Mouse (Mus musculus): ENCODE measurements around the gene Lta. TPM values are rescaled to one million over a fixed set of nuclear protein-coding genes. Genes with fewer than 3 reads are reported as not detected.

Lta gene
- total and polyA plus RNA-seq, 3 experiments: 0.12 to 0.23 TPM; not detected in 1

DNA sequence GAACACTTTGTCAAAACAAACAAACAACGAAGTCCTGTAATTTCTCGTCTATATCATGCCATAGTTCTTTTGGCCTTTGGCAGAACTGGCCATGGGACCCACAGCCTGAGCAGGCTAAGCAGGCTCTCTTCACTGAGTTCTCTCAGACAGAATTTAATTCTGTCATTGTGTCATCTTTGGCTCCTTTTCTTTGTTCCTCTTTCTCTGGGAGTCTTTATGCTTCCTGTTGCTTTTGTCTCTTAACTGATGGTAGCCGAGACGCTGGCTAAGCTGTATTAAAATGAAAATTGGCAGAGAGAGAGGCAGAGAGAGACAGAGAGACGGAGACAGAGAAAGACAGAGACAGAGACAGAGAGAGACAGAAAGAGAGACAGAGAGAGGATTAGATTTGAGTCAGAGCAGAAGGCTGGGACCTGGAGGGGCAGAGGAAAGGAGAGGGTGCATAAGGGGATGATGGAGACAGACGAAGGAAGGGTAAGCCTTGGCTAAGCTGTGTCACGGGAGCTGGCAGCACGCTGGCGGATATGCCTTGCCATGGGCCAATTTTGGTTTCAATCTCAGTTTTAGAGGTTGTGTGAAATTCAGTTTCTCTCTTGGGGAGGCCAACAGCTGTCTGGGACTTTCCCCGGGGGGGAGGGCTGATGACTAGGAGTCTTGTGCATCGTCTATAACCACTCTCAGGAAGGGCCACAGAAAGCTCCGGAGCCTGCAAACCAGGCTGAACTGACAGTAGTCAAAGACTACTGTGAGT lies 4.8 kb upstream of the Lta start:
- Histone ChIP-seq H3K27me3 (ENCODE audit: control insufficient read depth, insufficient read depth, low read length) (no peaks in the 10 kb centered on the region), H3K36me3 (ENCODE audit: control insufficient read depth, insufficient read depth, low read length) (no peaks in the 10 kb centered on the region), H3K9ac (ENCODE audit: low read depth, low read length) (no peak overlapping the region), H3K79me2 (replicated peaks; ENCODE audit: control insufficient read depth, insufficient read depth, low read length) (no peaks in the 10 kb centered on the region), H3K4me1 (ENCODE audit: control insufficient read depth, insufficient read depth, low read length) (peaks cover 2% of the 10 kb centered on the region), H3K27ac (peak overlapping the region; percentile 6; the same call in 1 of the 2 replicates), H3K4me3 (no peak overlapping the region)
- 46% methylated on average over 12 of the region's 12 CpGs for WGBS
- DNase-seq: peak; percentile 33 to 60
- intact Hi-C loops (cut with DNase I): no loop called here
- TF ChIP-seq POLR2A (IDR thresholded peaks at IDR 0.05; ENCODE audit: insufficient read depth, low read depth, low read length): no peak
- no peak for TF ChIP-seq EP300 (IDR thresholded peaks at IDR 0.05; ENCODE audit: insufficient read depth, low read depth, low read length)
- no peak for TF ChIP-seq CTCF (IDR thresholded peaks at IDR 0.05)

DNA sequence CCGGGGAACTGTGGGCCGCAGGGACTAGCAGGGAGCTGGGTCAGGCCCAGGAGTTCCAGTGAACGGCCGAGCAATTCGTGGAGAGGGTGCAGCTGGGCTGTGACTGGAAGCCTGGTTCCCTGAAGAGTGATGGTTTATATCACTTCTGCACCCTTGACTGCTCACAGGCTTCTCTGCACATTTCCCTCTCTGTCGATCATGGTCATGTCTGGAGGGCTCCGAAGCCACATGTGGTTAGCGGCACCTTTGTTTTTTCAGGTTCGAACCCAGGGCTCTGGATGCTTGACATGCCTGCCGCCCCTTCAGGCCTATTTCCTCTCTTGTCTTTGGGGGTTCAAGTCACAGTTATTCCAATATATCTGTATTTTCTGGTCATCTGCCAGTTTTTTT lies 224 bp upstream of the Lta start:
- H3K27me3 ChIP-seq (ENCODE audit: control insufficient read depth, insufficient read depth, low read length): no peaks in the 10 kb centered on the region; the same call in 1 of the 2 replicates
- no peak overlapping the region for H3K4me3 ChIP-seq
- H3K4me1 ChIP-seq (ENCODE audit: control insufficient read depth, insufficient read depth, low read length): peaks cover 2% of the 10 kb centered on the region
- H3K27ac ChIP-seq: no peak overlapping the region
- no peak for DNase-seq
- WGBS: 70% methylated on average over 10 of the region's 10 CpGs
- no peaks in the 10 kb centered on the region for H3K79me2 ChIP-seq (replicated peaks; ENCODE audit: control insufficient read depth, insufficient read depth, low read length)
- H3K36me3 ChIP-seq (ENCODE audit: control insufficient read depth, insufficient read depth, low read length): no peaks in the 10 kb centered on the region
- TF ChIP-seq EP300 (IDR thresholded peaks at IDR 0.05; ENCODE audit: insufficient read depth, low read depth, low read length) (no peak), CTCF (IDR thresholded peaks at IDR 0.05) (no peak), POLR2A (IDR thresholded peaks at IDR 0.05; ENCODE audit: insufficient read depth, low read depth, low read length) (no peak)
- intact Hi-C loops (cut with DNase I): no loop called here
- no peak overlapping the region for H3K9ac ChIP-seq (ENCODE audit: low read depth, low read length)

DNA sequence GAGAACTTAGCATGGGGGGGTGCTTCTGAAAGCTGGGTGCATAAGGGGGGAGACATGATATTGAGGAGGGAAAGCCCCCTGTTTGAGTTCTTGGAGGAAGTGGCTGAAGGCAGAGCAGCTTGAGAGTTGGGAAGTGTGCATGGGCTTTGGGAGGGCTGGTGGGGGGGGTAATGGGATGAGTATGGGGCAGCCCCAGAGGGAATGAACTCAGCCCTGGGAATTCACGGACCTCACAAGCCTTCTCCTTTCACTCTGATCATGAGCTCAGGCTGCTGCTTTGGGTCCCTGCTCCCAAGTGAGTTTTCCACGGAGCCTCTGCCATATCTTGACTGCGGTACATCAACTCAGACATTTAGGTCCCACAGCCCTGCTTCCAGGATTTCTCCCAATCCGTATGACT lies 2.7 kb downstream of the Lta start:
- no peaks in the 10 kb centered on the region for H3K79me2 ChIP-seq (replicated peaks; ENCODE audit: control insufficient read depth, insufficient read depth, low read length)
- H3K4me3 ChIP-seq: no peak overlapping the region
- no peak overlapping the region for H3K9ac ChIP-seq (ENCODE audit: low read depth, low read length)
- 67% methylated on average over 4 of the region's 4 CpGs for WGBS
- intact Hi-C loops (cut with DNase I): no loop called here
- TF ChIP-seq EP300 (IDR thresholded peaks at IDR 0.05; ENCODE audit: insufficient read depth, low read depth, low read length): no peak
- no peak for TF ChIP-seq POLR2A (IDR thresholded peaks at IDR 0.05; ENCODE audit: insufficient read depth, low read depth, low read length)
- no peak for TF ChIP-seq CTCF (IDR thresholded peaks at IDR 0.05)
- no peak overlapping the region for H3K27ac ChIP-seq
- no peaks in the 10 kb centered on the region; the same call in 1 of the 2 replicates for H3K27me3 ChIP-seq (ENCODE audit: control insufficient read depth, insufficient read depth, low read length)
- peak in 1 of 2 experiments; percentile 2 for DNase-seq
- H3K36me3 ChIP-seq (ENCODE audit: control insufficient read depth, insufficient read depth, low read length): no peaks in the 10 kb centered on the region
- H3K4me1 ChIP-seq (ENCODE audit: control insufficient read depth, insufficient read depth, low read length): no peaks in the 10 kb centered on the region

DNA sequence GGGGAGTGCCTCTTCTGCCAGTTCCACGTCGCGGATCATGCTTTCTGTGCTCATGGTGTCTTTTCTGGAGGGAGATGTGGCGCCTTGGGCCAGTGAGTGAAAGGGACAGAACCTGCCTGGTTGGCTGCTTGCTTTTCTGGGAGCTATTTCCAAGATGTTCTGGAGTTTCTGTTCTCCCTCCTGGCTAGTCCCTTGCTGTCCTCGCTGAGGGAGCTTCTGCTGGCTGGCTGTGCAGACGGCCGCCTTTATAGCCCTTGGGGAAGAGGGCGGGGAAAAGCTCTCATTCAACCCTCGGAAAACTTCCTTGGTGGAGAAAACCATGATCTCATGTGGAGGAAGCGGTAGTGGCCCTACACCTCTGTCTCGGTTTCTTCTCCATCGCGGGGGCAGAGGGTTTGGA lies 3.4 kb downstream of the Lta start, which contains the start of gene Tnf:
TSS of gene Tnf (minus strand) at position 221 of the 400 bp plus-strand sequence.
- no peaks in the 10 kb centered on the region for H3K36me3 ChIP-seq (ENCODE audit: control insufficient read depth, insufficient read depth, low read length)
- no peaks in the 10 kb centered on the region; the same call in 1 of the 2 replicates for H3K27me3 ChIP-seq (ENCODE audit: control insufficient read depth, insufficient read depth, low read length)
- H3K79me2 ChIP-seq (replicated peaks; ENCODE audit: control insufficient read depth, insufficient read depth, low read length): no peaks in the 10 kb centered on the region
- no peaks in the 10 kb centered on the region for H3K4me1 ChIP-seq (ENCODE audit: control insufficient read depth, insufficient read depth, low read length)
- WGBS: 24% methylated on average over 13 of the region's 13 CpGs
- DNase-seq: peak; percentile 79
- TF ChIP-seq CTCF (IDR thresholded peaks at IDR 0.05) (no peak), EP300 (IDR thresholded peaks at IDR 0.05; ENCODE audit: insufficient read depth, low read depth, low read length) (no peak), POLR2A (IDR thresholded peaks at IDR 0.05; ENCODE audit: insufficient read depth, low read depth, low read length) (peak; percentile 92)
- H3K4me3 ChIP-seq: peak within 1 kb of the TSS; percentile 43
- H3K9ac ChIP-seq (ENCODE audit: low read depth, low read length): no peak within 1 kb of the TSS
- intact Hi-C loops (cut with DNase I): no loop called here
- peak within 1 kb of the TSS; percentile 63 for H3K27ac ChIP-seq

DNA sequence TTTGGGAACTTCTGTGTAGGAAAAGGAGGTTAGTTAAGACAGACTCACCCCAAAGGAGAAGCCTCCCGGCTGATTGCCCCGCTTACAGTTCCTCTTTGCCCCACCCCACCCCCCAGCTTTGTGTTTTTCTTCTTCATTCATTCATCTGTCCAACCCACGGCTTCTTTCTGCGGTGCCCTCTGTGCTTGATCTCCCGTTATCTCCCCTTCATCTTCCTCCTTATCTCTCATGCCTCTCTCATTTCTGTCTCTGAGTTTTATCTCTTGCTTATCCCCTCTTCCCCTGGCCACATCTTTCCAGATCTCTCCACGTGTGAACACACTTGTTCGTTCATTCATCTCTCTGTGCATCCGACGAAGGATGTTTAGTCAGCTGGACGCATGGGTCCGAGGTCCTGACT lies 4.0 kb downstream of the Lta start:
- DNase-seq: peak in 1 of 2 experiments; percentile 6
- no peaks in the 10 kb centered on the region for H3K36me3 ChIP-seq (ENCODE audit: control insufficient read depth, insufficient read depth, low read length)
- H3K79me2 ChIP-seq (replicated peaks; ENCODE audit: control insufficient read depth, insufficient read depth, low read length): no peaks in the 10 kb centered on the region
- 46% methylated on average over 11 of the region's 11 CpGs for WGBS
- H3K4me1 ChIP-seq (ENCODE audit: control insufficient read depth, insufficient read depth, low read length): peaks cover 2% of the 10 kb centered on the region
- intact Hi-C loops (cut with DNase I): no loop called here
- H3K9ac ChIP-seq (ENCODE audit: low read depth, low read length): no peak overlapping the region
- no peaks in the 10 kb centered on the region; the same call in 1 of the 2 replicates for H3K27me3 ChIP-seq (ENCODE audit: control insufficient read depth, insufficient read depth, low read length)
- peak overlapping the region; percentile 43 for H3K4me3 ChIP-seq
- H3K27ac ChIP-seq: peak overlapping the region; percentile 63
- TF ChIP-seq CTCF (IDR thresholded peaks at IDR 0.05) (no peak), EP300 (IDR thresholded peaks at IDR 0.05; ENCODE audit: insufficient read depth, low read depth, low read length) (no peak), POLR2A (IDR thresholded peaks at IDR 0.05; ENCODE audit: insufficient read depth, low read depth, low read length) (no peak)

DNA sequence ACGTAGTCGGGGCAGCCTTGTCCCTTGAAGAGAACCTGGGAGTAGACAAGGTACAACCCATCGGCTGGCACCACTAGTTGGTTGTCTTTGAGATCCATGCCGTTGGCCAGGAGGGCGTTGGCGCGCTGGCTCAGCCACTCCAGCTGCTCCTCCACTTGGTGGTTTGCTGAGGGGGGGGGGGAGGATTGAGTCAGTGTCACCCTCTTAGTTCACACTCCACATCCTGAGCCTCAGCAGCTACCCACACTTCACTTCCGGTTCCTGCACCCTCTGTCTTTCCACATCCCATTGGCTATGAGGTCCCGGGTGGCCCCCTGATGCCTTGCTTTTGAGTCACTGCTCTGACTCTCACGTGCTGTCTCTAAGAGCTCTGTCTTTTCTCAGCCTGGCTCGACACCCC lies 4.8 kb downstream of the Lta start:
- Histone ChIP-seq H3K9ac (ENCODE audit: low read depth, low read length) (no peak overlapping the region), H3K27ac (no peak overlapping the region), H3K4me1 (ENCODE audit: control insufficient read depth, insufficient read depth, low read length) (peaks cover 2% of the 10 kb centered on the region), H3K4me3 (no peak overlapping the region), H3K27me3 (ENCODE audit: control insufficient read depth, insufficient read depth, low read length) (no peaks in the 10 kb centered on the region; the same call in 1 of the 2 replicates), H3K36me3 (ENCODE audit: control insufficient read depth, insufficient read depth, low read length) (no peaks in the 10 kb centered on the region), H3K79me2 (replicated peaks; ENCODE audit: control insufficient read depth, insufficient read depth, low read length) (no peaks in the 10 kb centered on the region)
- peak in 1 of 2 experiments; percentile 50 for DNase-seq
- WGBS: 61% methylated on average over 11 of the region's 11 CpGs
- intact Hi-C loops (cut with DNase I): no loop called here
- no peak for TF ChIP-seq CTCF (IDR thresholded peaks at IDR 0.05)
- TF ChIP-seq POLR2A (IDR thresholded peaks at IDR 0.05; ENCODE audit: insufficient read depth, low read depth, low read length): no peak
- TF ChIP-seq EP300 (IDR thresholded peaks at IDR 0.05; ENCODE audit: insufficient read depth, low read depth, low read length): no peak

All from heart, adult 2 months (tissue).